In the genomic region with DNA sequence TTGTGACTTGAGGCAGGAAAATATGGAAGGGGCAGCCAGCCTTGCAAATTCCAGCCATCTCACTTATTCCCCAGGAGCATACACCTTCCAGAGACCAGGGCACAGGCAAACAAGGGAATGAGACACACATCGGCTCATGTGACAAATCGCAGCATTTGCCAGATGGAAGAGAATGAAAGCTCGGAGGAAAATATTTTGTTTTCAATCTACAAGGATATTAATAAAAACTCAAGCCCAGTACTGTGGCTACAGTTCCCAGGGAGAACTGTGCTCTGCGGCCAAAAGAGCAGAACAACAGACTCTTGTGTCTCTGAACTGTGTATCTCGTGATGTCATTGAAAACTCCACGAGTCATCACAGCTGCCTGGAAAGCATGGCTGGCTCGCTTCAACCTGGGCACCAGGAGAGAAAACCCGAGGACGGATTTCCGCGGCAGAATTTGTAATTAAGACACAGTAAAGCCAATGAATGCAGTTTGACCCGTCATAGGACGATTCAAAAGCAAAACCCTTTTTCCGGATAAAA, we compare ENCODE assay signal across 15 mouse cellular contexts. TPM values are rescaled to one million over a fixed set of nuclear protein-coding genes. Genes with fewer than 3 reads are reported as not detected.
DNase-seq lines count a peak whose midpoint lies in the region; ATAC-seq and TF ChIP-seq lines count a peak whose summit lies in the region.
"Had no signal": no experiment of that assay in that cellular context is flagged by ENCODE, and none has a peak within 500 bp of the region (broad histone marks: within the 10 kb centered on the region; RNA-seq: fewer than 3 reads in every experiment).

No protein-coding gene starts in this region.

- H3K36me3 ChIP-seq in limb, embryonic 13.5 days, result peaks cover 26% of the 10 kb centered on the region; the same call in 1 of the 2 replicates
- no peaks in the 10 kb centered on the region for H3K36me3 ChIP-seq in thymus, adult 2 months (ENCODE audit: control insufficient read depth, insufficient read depth, low read length)

- no peaks in the 10 kb centered on the region for H3K9me3 ChIP-seq in limb, embryonic 13.5 days
- H3K9me3 ChIP-seq: forebrain, embryonic 13.5 days had no signal

- no peaks in the 10 kb centered on the region for H3K27me3 ChIP-seq in limb, embryonic 13.5 days
- H3K27me3 ChIP-seq in thymus, adult 2 months (ENCODE audit: control insufficient read depth, insufficient read depth, low read length), result no peaks in the 10 kb centered on the region
- H3K27me3 ChIP-seq: forebrain, embryonic 13.5 days had no signal

- TF ChIP-seq POLR2A in brain, embryonic 14.5 days (IDR thresholded peaks at IDR 0.05; ENCODE audit: borderline replicate concordance, extremely low read depth, insufficient read depth, insufficient read length, poor library complexity, severe bottlenecking), result no peak
- no peak for TF ChIP-seq POLR2A in thymus, adult 2 months (IDR thresholded peaks at IDR 0.05; ENCODE audit: control insufficient read depth, extremely low read depth, insufficient read depth, low read length, poor library complexity)

- 65% methylated on average over 14 of the region's 14 CpGs for WGBS in limb, embryonic 13.5 days
- WGBS in thymus, adult 2 months, result 94% methylated on average over 14 of the region's 14 CpGs

- ATAC-seq in limb, embryonic 13.5 days (ENCODE audit: low FRiP score, low read depth), result no peak
- ATAC-seq: forebrain, embryonic 13.5 days had no signal

- H3K27ac ChIP-seq in limb, embryonic 13.5 days, result peak overlapping the region; percentile 28; the same call in 1 of the 2 replicates
- no peak overlapping the region for H3K27ac ChIP-seq in thymus, adult 2 months (ENCODE audit: control insufficient read depth, insufficient read depth, low read length)
- H3K27ac ChIP-seq: forebrain, embryonic 13.5 days had no signal

- no peak overlapping the region for H3K9ac ChIP-seq in limb, embryonic 13.5 days
- H3K9ac ChIP-seq: forebrain, embryonic 13.5 days; lung, embryonic 14.5 days had no signal

- H3K4me1 ChIP-seq in limb, embryonic 13.5 days, result peaks cover 79% of the 10 kb centered on the region
- H3K4me1 ChIP-seq in thymus, adult 2 months (replicated peaks; ENCODE audit: control insufficient read depth, insufficient read depth, low read length), result no peaks in the 10 kb centered on the region

- peak; percentile 18 for DNase-seq in layer of hippocampus, adult 11-12 months (ENCODE audit: low spot score)
- no peak for DNase-seq in layer of hippocampus, adult 9-10 months (ENCODE audit: low spot score)
- peak; percentile 45 for DNase-seq in brain, embryonic 14.5 days (ENCODE audit: low read depth)
- peak; percentile 11 to 17 for DNase-seq in gastrocnemius, postnatal 36 days
- no peak for DNase-seq in MN1 (ENCODE audit: low spot score)
- DNase-seq in thymus, adult 2 months, result no peak
- DNase-seq: adrenal gland, postnatal 14 days; cerebellum, adult 11-12 months; kidney, postnatal 4 days; left cerebral cortex, postnatal 4 days; lung, embryonic 14.5 days; spleen, adult 18-20 months had no signal

- no peak overlapping the region for H3K4me3 ChIP-seq in limb, embryonic 13.5 days
- no peak overlapping the region for H3K4me3 ChIP-seq in thymus, adult 2 months (ENCODE audit: control insufficient read depth, insufficient read depth, low read length)
- H3K4me3 ChIP-seq: forebrain, embryonic 13.5 days had no signal

- TF ChIP-seq CTCF in brain, embryonic 14.5 days (IDR thresholded peaks at IDR 0.05; ENCODE audit: borderline replicate concordance, extremely low read depth, insufficient read depth, insufficient read length), result no peak
- no peak for TF ChIP-seq CTCF in thymus, adult 2 months (IDR thresholded peaks at IDR 0.05; ENCODE audit: borderline replicate concordance, control insufficient read depth, extremely low read depth, insufficient read depth, low read length, poor library complexity)

- peak overlapping the region; percentile 11; the same call in 1 of the 2 replicates for H3K4me2 ChIP-seq in limb, embryonic 13.5 days (replicated peaks)
- H3K4me2 ChIP-seq: forebrain, embryonic 13.5 days; lung, embryonic 14.5 days; midbrain, embryonic 11.5 days had no signal

- intact Hi-C loops in gastrocnemius, postnatal 36 days (cut with DNase I), result no loop called here

RNA-seq across cellular contexts. Expression of a gene that starts 50.1 kb away (rescaled TPM):
- polyA plus RNA-seq in brain, embryonic 14.5 days (2012; rRNA removed), result 8.1 and 9.0 TPM in 2 replicates
- total RNA-seq in gastrocnemius, postnatal 36 days (2021), result not detected
- polyA plus RNA-seq in limb, embryonic 13.5 days (2015; fragmentation: Nextera tagmentation; extraction: Ambion mirVana), result 88.7 and 108 TPM in 2 replicates
- 0.05 TPM in 1 of 2 replicates, not detected in the other for polyA plus RNA-seq in thymus, adult 2 months (2012; rRNA removed)

Comparison
In these comparisons a context has a peak if more than half of its experiments do, and no peak if none do; other contexts are left out.
1. DNase-seq: peak in layer of hippocampus, adult 11-12 months (single experiment), brain, embryonic 14.5 days (single experiment) and gastrocnemius, postnatal 36 days (2 of 2); none in layer of hippocampus, adult 9-10 months (single experiment), MN1 (single experiment) and thymus, adult 2 months (single experiment).